Mouse (Mus musculus) CH12.LX (cell line): ENCODE data around the gene Fam193b. TPM values are rescaled to one million over a fixed set of nuclear protein-coding genes. Genes with fewer than 3 reads are reported as not detected.

Experiments
- DNase-seq: peaks from one replicate; pipeline ENCODE4 v3.0.0-alpha.2; 2013; ENCODE audit errors: extremely low read depth
- H3K27ac ChIP-seq: 2 replicates; pipeline ENCODE4 v1.5.1; 2012; ENCODE audit warnings: low read depth, mild to moderate bottlenecking, control low read depth, moderate library complexity; ENCODE audit not compliant: insufficient read depth
- H3K27me3 ChIP-seq: replicated peaks from 2 replicates; pipeline ENCODE3; 2012; ENCODE audit warnings: inconsistent platforms
- H3K36me3 ChIP-seq, 2 experiments: replicated peaks in 1 of 2; 2 replicates each; pipeline versions ENCODE3 to v1.6.1; 2012; ENCODE audit warnings: inconsistent platforms in 1 of 2, low read length in 1 of 2, mild to moderate bottlenecking in 1 of 2, mixed read lengths in 1 of 2, moderate library complexity in 1 of 2; ENCODE audit not compliant: control insufficient read depth in 1 of 2, insufficient read depth in 1 of 2
- H3K4me1 ChIP-seq, 2 experiments: 2 replicates each; pipeline ENCODE4 v1.6.1; 2012; ENCODE audit warnings: inconsistent platforms in 1 of 2, moderate library complexity in 1 of 2; ENCODE audit not compliant: insufficient read depth in 2 of 2, control insufficient read depth in 1 of 2
- H3K4me2 ChIP-seq: 2 replicates; pipeline ENCODE4 v1.6.1; 2012; ENCODE audit warnings: low read depth, mild to moderate bottlenecking, control low read depth; ENCODE audit not compliant: poor library complexity, insufficient read depth, severe bottlenecking
- H3K4me3 ChIP-seq, 3 experiments: fragments of 150-350 bp in 1 of 3; sonication (generic) in 1 of 3; replicated peaks in 1 of 3; 2 replicates each; pipeline versions ENCODE3 to v1.5.1; 2011 to 2012; ENCODE audit warnings: low read depth in 2 of 3, low read length in 2 of 3, mild to moderate bottlenecking in 2 of 3, moderate library complexity in 2 of 3, control low read depth in 1 of 3, improper control_type of control experiment in 1 of 3, inconsistent platforms in 1 of 3, mixed read lengths in 1 of 3; ENCODE audit not compliant: poor library complexity in 1 of 3
- H3K79me2 ChIP-seq: replicated peaks from 2 replicates; pipeline ENCODE4 v1.6.1; 2012; ENCODE audit warnings: mild to moderate bottlenecking, moderate library complexity; ENCODE audit not compliant: control insufficient read depth, poor library complexity, insufficient read depth, severe bottlenecking; ENCODE audit errors: extremely low read depth
- H3K9ac ChIP-seq: 2 replicates; pipeline ENCODE4 v1.6.1; 2012; ENCODE audit warnings: low read depth, mild to moderate bottlenecking, control low read depth, moderate library complexity; ENCODE audit not compliant: insufficient read depth
- H3K9me3 ChIP-seq: replicated peaks from 2 replicates; pipeline ENCODE3; 2012; ENCODE audit warnings: low read length, inconsistent platforms, mixed read lengths
- CHD1 ChIP-seq: IDR thresholded peaks from 2 replicates; pipeline ENCODE4 v1.6.1; 2012; ENCODE audit warnings: low read depth, low read length, improper control_type of control experiment, inconsistent platforms
- CTCF ChIP-seq, 2 experiments: IDR thresholded peaks in 1 of 2; conservative IDR thresholded peaks in 1 of 2; 2 replicates each; pipeline ENCODE4 v1.5.1; 2011 to 2012; ENCODE audit warnings: low read depth in 2 of 2, low read length in 2 of 2, improper control_type of control experiment in 1 of 2, inconsistent platforms in 1 of 2, mild to moderate bottlenecking in 1 of 2, moderate library complexity in 1 of 2
- E2F4 ChIP-seq: IDR thresholded peaks from 2 replicates; pipeline ENCODE4 v1.6.1; 2011; ENCODE audit warnings: low read depth, low read length, improper control_type of control experiment; ENCODE audit not compliant: insufficient replicate concordance
- ELF1 ChIP-seq: IDR thresholded peaks from 2 replicates; pipeline ENCODE4 v1.6.1; 2014; ENCODE audit warnings: low read depth, mild to moderate bottlenecking, inconsistent platforms, low read length, improper control_type of control experiment
- ETS1 ChIP-seq: conservative IDR thresholded peaks from 2 replicates; pipeline ENCODE4 v1.6.1; 2012; ENCODE audit warnings: low read depth, mild to moderate bottlenecking, inconsistent platforms, low read length, improper control_type of control experiment, moderate library complexity
- HCFC1 ChIP-seq: IDR thresholded peaks from 2 replicates; pipeline ENCODE4 v1.6.1; 2012; ENCODE audit warnings: low read depth, mild to moderate bottlenecking, inconsistent platforms, low read length, improper control_type of control experiment
- IRF4 ChIP-seq: IDR thresholded peaks from 2 replicates; pipeline ENCODE4 v1.6.1; 2014; ENCODE audit warnings: low read depth, mild to moderate bottlenecking, inconsistent platforms, low read length, improper control_type of control experiment
- JUN ChIP-seq: IDR thresholded peaks from 2 replicates; pipeline ENCODE4 v1.6.1; 2011; ENCODE audit warnings: low read depth, mild to moderate bottlenecking, low read length, improper control_type of control experiment, moderate library complexity; ENCODE audit not compliant: insufficient read depth
- JUND ChIP-seq: conservative IDR thresholded peaks from 2 replicates; pipeline ENCODE4 v1.6.1; 2011; ENCODE audit warnings: low read depth, low read length, improper control_type of control experiment
- MAFK ChIP-seq: IDR thresholded peaks from 2 replicates; pipeline ENCODE4 v1.6.1; 2011; ENCODE audit warnings: low read length, improper control_type of control experiment; ENCODE audit not compliant: insufficient replicate concordance
- MAX ChIP-seq: IDR thresholded peaks from 2 replicates; pipeline ENCODE4 v1.6.1; 2011; ENCODE audit warnings: low read length, improper control_type of control experiment
- MEF2A ChIP-seq: IDR thresholded peaks from 2 replicates; pipeline ENCODE4 v1.6.1; 2014; ENCODE audit warnings: low read depth, mild to moderate bottlenecking, inconsistent platforms, low read length, improper control_type of control experiment, borderline replicate concordance
- MXI1 ChIP-seq: IDR thresholded peaks from 2 replicates; pipeline ENCODE4 v1.6.1; 2011; ENCODE audit warnings: mild to moderate bottlenecking, low read depth, low read length, improper control_type of control experiment
- MYC ChIP-seq: IDR thresholded peaks from 2 replicates; pipeline ENCODE4 v1.6.1; 2011; ENCODE audit warnings: low read depth, mild to moderate bottlenecking, improper control_type of control experiment, low read length
- NELFE ChIP-seq: IDR thresholded peaks from 2 replicates; pipeline ENCODE4 v1.6.1; 2011; ENCODE audit warnings: low read depth, low read length, improper control_type of control experiment
- NRF1 ChIP-seq: IDR thresholded peaks from 2 replicates; pipeline ENCODE4 v1.6.1; 2014; ENCODE audit warnings: low read depth, mild to moderate bottlenecking, inconsistent platforms, low read length, improper control_type of control experiment, moderate library complexity
- POLR2A ChIP-seq: IDR thresholded peaks from 2 replicates; pipeline ENCODE4 v1.6.1; 2011; ENCODE audit warnings: low read depth, mild to moderate bottlenecking, improper control_type of control experiment, low read length
- RAD21 ChIP-seq: IDR thresholded peaks from 2 replicates; pipeline ENCODE4 v1.6.1; 2011; ENCODE audit warnings: low read depth, mild to moderate bottlenecking, low read length, improper control_type of control experiment, moderate library complexity
- RCOR1 ChIP-seq: conservative IDR thresholded peaks from 2 replicates; pipeline ENCODE4 v1.6.1; 2012; ENCODE audit warnings: low read depth, mild to moderate bottlenecking, inconsistent platforms, low read length, improper control_type of control experiment
- SMC3 ChIP-seq: IDR thresholded peaks from 2 replicates; pipeline ENCODE4 v1.6.1; 2011; ENCODE audit warnings: low read depth, low read length, improper control_type of control experiment
- TBP ChIP-seq: conservative IDR thresholded peaks from 2 replicates; pipeline ENCODE4 v1.6.1; 2011; ENCODE audit warnings: low read depth, low read length, improper control_type of control experiment
- USF1 ChIP-seq: IDR thresholded peaks from 2 replicates; pipeline ENCODE4 v1.6.1; 2014; ENCODE audit warnings: low read depth, mild to moderate bottlenecking, inconsistent platforms, low read length, improper control_type of control experiment
- USF2 ChIP-seq: conservative IDR thresholded peaks from 2 replicates; pipeline ENCODE4 v1.6.1; 2011; ENCODE audit warnings: low read depth, low read length, improper control_type of control experiment
- ZMIZ1 ChIP-seq: IDR thresholded peaks from 2 replicates; pipeline ENCODE4 v1.6.1; 2012; ENCODE audit warnings: low read depth, mild to moderate bottlenecking, inconsistent platforms, low read length, improper control_type of control experiment
- dilution Hi-C: fragments of 300-500 bp; cut with MboI; formaldehyde crosslinking; loops from 2 replicates; pipeline ENCODE4 v1.14.3; 2020; ENCODE audit warnings: low sequenced_read_pairs; ENCODE audit not compliant: extremely low pct_unique_long_range_greater_than_20kb, extremely low pct_ligation_motif_present
- in situ Hi-C: fragments of 300-500 bp; cut with MboI; formaldehyde crosslinking; loops from 3 replicates; pipeline ENCODE4 v1.14.3; 2019; ENCODE audit warnings: low sequenced_read_pairs, low pct_ligation_motif_present, low pct_unique_long_range_greater_than_20kb, mixed read lengths
- polyA plus RNA-seq: library from polyadenylated mRNA; unstranded; fragments of >175 nt; gene quantifications from 2 replicates; pipeline ENCODE4 v1.2.1, GENCODE M21; 2012; ENCODE audit warnings: low read depth; ENCODE audit not compliant: insufficient read length
- total RNA-seq, 2 experiments: library from RNA; depleted of rRNA; stranded (reverse); fragments of 300-350 nt in 1 of 2; fragments of >200 nt in 1 of 2; gene quantifications; 2 replicates each; pipeline ENCODE4 v1.2.3; 2012 to 2014

The Fam193b gene
- total and polyA plus RNA-seq, 3 experiments = 9.2 to 22.4 (median 17.9) TPM

GRCm38 (mm10) chr13:55599566-55600540, 28.9 kb upstream of the Fam193b start, which contains the start of gene B4galt7 (continued):
- TF ChIP-seq USF1 = no peak
- peak; percentile 61 for TF ChIP-seq RCOR1
- TF ChIP-seq JUND = no peak
- peak; percentile 20; the same call in 1 of the 2 replicates for TF ChIP-seq MAX
- TF ChIP-seq RAD21 = no peak
- TF ChIP-seq MEF2A = peak; percentile 73; the same call in 1 of the 2 replicates
- no peak for TF ChIP-seq USF2
- no peak for TF ChIP-seq E2F4
- peak; percentile 79 for TF ChIP-seq ELF1
- TF ChIP-seq CTCF (conservative IDR thresholded peaks at IDR 0.05 in 1 of 2, IDR thresholded peaks at IDR 0.05 in 1 of 2; ENCODE audit: low read depth in 2 of 2, low read length in 2 of 2) = no peak
- peak; percentile 64 for TF ChIP-seq POLR2A
- no peak for TF ChIP-seq ZMIZ1
- no peak for TF ChIP-seq SMC3

DNA sequence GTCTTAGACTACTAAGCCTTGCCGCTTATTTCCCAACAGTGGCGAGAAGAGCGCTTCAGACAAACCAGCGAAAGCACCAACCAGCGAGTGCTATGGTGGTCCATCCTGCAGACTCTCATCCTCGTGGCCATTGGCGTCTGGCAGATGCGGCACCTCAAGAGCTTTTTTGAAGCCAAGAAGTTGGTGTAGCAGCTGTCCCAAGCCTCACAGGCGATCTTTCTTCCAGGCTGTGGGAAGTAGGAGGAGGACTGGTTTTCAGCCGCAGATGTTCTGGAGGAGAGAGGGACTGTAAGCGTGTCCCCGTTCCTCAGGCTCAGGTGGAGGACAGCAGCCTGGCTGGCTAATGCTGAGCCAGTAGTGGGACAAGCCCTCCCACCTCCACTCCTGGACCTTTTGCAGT, 25.9 kb upstream of the Fam193b start:
- dilution Hi-C loops = no loop called here
- no peak overlapping the region for H3K27ac ChIP-seq
- no peak for DNase-seq
- no peak overlapping the region for H3K4me2 ChIP-seq
- peaks cover 2% of the 10 kb centered on the region for H3K9me3 ChIP-seq
- no peak overlapping the region for H3K4me3 ChIP-seq
- H3K27me3 ChIP-seq = no peaks in the 10 kb centered on the region
- no peak overlapping the region for H3K9ac ChIP-seq
- peaks cover 7 to 38% of the 10 kb centered on the region in 2 experiments; a peak in 3 of 4 replicates for H3K4me1 ChIP-seq
- in situ Hi-C loops = no loop called here
- no peak for TF ChIP-seq ETS1
- TF ChIP-seq HCFC1 = no peak
- TF ChIP-seq SMC3 = no peak
- no peak for TF ChIP-seq NELFE
- no peak for TF ChIP-seq TBP
- TF ChIP-seq JUN = no peak
- no peak for TF ChIP-seq RCOR1
- no peak for TF ChIP-seq USF1
- TF ChIP-seq NRF1 = no peak
- no peak for TF ChIP-seq MYC
- TF ChIP-seq MAFK = no peak
- TF ChIP-seq MXI1 = no peak
- no peak for TF ChIP-seq IRF4
- no peak for TF ChIP-seq CHD1
- peaks cover 32 to 42% of the 10 kb centered on the region in 2 experiments for H3K36me3 ChIP-seq
- H3K79me2 ChIP-seq = peaks cover 22% of the 10 kb centered on the region
